Mouse (Mus musculus) midbrain, embryonic 14.5 days (tissue): ENCODE measurements around the gene Fyb. TPM values are rescaled to one million over a fixed set of nuclear protein-coding genes. Genes with fewer than 3 reads are reported as not detected.

ENCODE experiments used
- ATAC-seq: fragments of 200-750 bp; cut with Nextera tagmentation; 2 replicates; pipeline ENCODE4 v1.8.0; 2017; ENCODE audit warnings: moderate number of reproducible peaks, moderate library complexity; ENCODE audit not compliant: low FRiP score, low TSS enrichment
- DNase-seq: peaks from one replicate; pipeline ENCODE4 v3.0.0-alpha.2; 2015
- H3K27ac ChIP-seq: fragments of 300-500 bp; sonication (generic); replicated peaks from 2 replicates; pipeline ENCODE4 v1.5.1; 2014; ENCODE audit warnings: mild to moderate bottlenecking, low read depth, low read length, moderate library complexity
- H3K27me3 ChIP-seq: fragments of 300-500 bp; sonication (generic); 2 replicates; pipeline ENCODE4 v1.6.1; 2014; ENCODE audit warnings: low read length, control low read depth, mixed read lengths; ENCODE audit not compliant: control insufficient read depth, insufficient read depth
- H3K36me3 ChIP-seq: fragments of 300-500 bp; sonication (generic); 2 replicates; pipeline ENCODE4 v1.6.1; 2014; ENCODE audit warnings: low read length, control low read depth; ENCODE audit not compliant: control insufficient read depth, insufficient read depth
- H3K4me1 ChIP-seq: fragments of 300-500 bp; sonication (generic); 2 replicates; pipeline ENCODE4 v1.6.1; 2014; ENCODE audit warnings: mild to moderate bottlenecking, antibody characterized with exemption, low read length, control low read depth; ENCODE audit not compliant: control insufficient read depth, insufficient read depth
- H3K4me2 ChIP-seq: fragments of 300-500 bp; sonication (generic); 2 replicates; pipeline ENCODE4 v1.6.1; 2014; ENCODE audit warnings: mild to moderate bottlenecking, low read length, moderate library complexity
- H3K4me3 ChIP-seq: fragments of 300-500 bp; sonication (generic); replicated peaks from 2 replicates; pipeline ENCODE4 v1.5.1; 2014; ENCODE audit warnings: low read depth, low read length
- H3K9ac ChIP-seq: fragments of 300-500 bp; sonication (generic); replicated peaks from 2 replicates; pipeline ENCODE4 v1.6.1; 2014; ENCODE audit warnings: mild to moderate bottlenecking, low read length, moderate library complexity
- H3K9me3 ChIP-seq: fragments of 300-500 bp; sonication (generic); 2 replicates; pipeline ENCODE4 v1.6.1; 2016; ENCODE audit warnings: low read length, control low read depth, mixed read lengths; ENCODE audit not compliant: control insufficient read depth
- WGBS: fragments of 180-500 bp; shearing (Covaris S2); extraction: QIAGEN DNeasy Blood & Tissue Kit; methylation state at CpG from one replicate; pipeline ENCODE4 v1.1.7; 2014; 5-methylcytosine and 5-hydroxymethylcytosine counted together
- polyA plus RNA-seq: library from polyadenylated mRNA; unstranded; fragments of >200 nt; fragmentation: Nextera tagmentation; extraction: Ambion mirVana; gene quantifications from 2 replicates; pipeline ENCODE4 v1.2.1, GENCODE M21; 2014

Fyb gene
- polyA plus RNA-seq, 1 experiment from 2014 or later = 6.1 TPM

DNA sequence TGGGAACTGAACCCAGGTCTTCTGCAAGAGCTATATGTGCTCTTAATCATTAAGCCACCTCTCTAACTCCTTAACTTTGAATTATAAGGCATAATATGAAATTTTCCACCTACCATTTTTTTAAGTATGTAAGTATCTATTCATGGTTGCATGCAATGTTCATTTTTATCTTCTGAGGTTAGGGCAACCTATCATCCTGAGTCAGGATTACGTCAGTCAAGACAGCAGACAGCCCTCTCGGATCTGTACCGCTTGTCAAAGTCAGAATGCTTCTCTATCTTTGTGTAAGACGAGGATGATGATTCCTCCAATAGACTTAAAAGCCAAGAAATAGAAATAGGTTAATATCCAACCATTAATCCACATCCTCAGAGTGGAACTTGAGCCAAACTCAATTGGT, 33.6 kb downstream of the Fyb start:
- ATAC-seq = no peak
- Histone ChIP-seq H3K4me1 (no peaks in the 10 kb centered on the region), H3K27me3 (no peaks in the 10 kb centered on the region), H3K9ac (no peak overlapping the region), H3K36me3 (no peaks in the 10 kb centered on the region), H3K4me3 (no peak overlapping the region), H3K27ac (no peak overlapping the region), H3K4me2 (no peak overlapping the region), H3K9me3 (no peaks in the 10 kb centered on the region)
- no peak for DNase-seq
- 91% methylated on average over 4 of the region's 4 CpGs for WGBS

DNA sequence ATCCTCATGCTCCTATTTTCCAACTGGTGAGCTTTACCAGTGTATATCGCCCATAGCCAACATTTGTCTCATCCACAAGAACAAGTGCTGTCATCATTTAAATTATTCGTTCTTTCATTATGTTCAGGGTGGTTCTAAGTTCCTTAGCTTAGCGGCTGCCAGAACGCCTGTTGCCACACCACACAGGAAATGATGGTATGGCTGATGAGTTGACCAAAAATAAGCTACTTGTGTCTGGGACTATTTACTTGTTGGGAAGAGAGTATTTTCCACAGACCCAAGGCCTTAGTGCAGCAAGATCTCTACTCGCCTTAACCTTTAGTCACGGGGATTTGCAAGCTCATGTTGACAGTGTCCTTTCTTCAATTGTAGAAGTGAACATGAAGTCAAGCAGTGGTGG, 34.3 kb downstream of the Fyb start:
- DNase-seq (no peak), ATAC-seq (no peak)
- Histone ChIP-seq H3K9me3 (no peaks in the 10 kb centered on the region), H3K9ac (no peak overlapping the region), H3K36me3 (no peaks in the 10 kb centered on the region), H3K27ac (no peak overlapping the region), H3K4me2 (no peak overlapping the region), H3K4me3 (no peak overlapping the region), H3K4me1 (no peaks in the 10 kb centered on the region), H3K27me3 (no peaks in the 10 kb centered on the region)
- WGBS = 84% methylated on average over 6 of the region's 6 CpGs

DNA sequence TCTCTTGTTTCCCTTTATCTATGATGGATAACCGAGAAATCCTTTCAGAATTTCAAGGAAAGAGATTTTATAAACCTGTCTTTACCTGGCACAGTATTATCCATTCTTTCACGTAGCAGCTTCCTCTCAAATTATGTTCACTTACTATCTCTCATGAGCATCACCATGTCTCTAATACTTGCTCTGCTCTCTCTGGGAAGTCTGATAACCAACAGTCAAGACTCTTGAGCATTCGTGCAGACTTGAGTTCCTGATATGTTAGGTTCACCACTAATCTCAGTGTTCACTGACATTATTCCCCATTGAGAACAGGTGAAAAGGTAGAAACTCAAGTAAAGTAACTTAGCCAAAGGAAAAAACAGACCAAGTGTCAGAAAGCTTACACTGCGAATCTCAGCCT, 34.9 kb downstream of the Fyb start:
- Histone ChIP-seq H3K36me3 (no peaks in the 10 kb centered on the region), H3K9me3 (no peaks in the 10 kb centered on the region), H3K4me1 (no peaks in the 10 kb centered on the region), H3K4me3 (no peak overlapping the region), H3K9ac (no peak overlapping the region), H3K27ac (no peak overlapping the region), H3K4me2 (no peak overlapping the region), H3K27me3 (no peaks in the 10 kb centered on the region)
- 92% methylated on average over 4 of the region's 4 CpGs for WGBS
- no peak for DNase-seq
- no peak for ATAC-seq

DNA sequence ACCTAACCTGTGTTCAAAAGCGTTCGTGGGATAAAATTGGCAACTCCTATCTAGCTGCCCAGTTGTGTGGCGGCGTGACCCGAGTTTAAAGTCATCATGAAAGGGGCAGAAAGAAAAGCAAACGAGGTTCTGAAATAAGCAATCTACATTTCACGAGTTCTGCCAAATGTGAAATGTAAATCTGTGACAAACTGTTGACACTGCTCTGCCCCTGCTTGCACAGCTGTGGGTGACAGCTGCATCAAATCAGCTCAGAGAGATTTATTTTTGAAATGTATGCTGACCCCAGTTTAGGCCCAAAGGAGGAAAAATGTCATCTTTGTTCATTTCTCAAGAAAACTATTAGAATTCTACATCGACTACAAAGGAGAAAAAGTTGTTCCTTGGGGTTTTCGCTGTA, 36.5 kb downstream of the Fyb start:
- ATAC-seq (no peak), DNase-seq (no peak)
- no peak overlapping the region for H3K27ac ChIP-seq
- WGBS = 86% methylated on average over 9 of the region's 9 CpGs
- H3K36me3 ChIP-seq = no peaks in the 10 kb centered on the region
- H3K9me3 ChIP-seq = no peaks in the 10 kb centered on the region
- H3K4me3 ChIP-seq = no peak overlapping the region
- no peak overlapping the region for H3K9ac ChIP-seq
- H3K4me1 ChIP-seq = no peaks in the 10 kb centered on the region
- no peaks in the 10 kb centered on the region for H3K27me3 ChIP-seq
- H3K4me2 ChIP-seq = no peak overlapping the region

DNA sequence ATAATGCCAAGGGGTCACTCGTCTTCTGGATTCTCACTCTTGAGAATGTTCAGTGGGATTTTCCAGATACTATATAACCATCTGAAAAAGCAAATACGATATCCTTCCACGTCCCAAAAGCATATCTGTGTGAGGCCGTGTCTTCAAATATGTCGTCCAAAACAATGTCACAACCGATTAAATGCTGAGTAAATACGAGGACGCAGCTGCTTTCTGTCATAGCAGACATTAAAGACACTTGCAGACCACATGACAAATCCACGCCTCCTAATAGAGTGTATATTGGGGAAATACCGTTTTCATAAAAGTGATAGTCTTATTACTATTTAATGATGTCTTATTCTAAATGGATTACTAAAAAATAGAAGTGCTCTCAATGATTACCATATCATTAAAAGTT, 38.0 kb downstream of the Fyb start:
- ATAC-seq (no peak), DNase-seq (no peak)
- Histone ChIP-seq H3K9ac (no peak overlapping the region), H3K27ac (no peak overlapping the region), H3K4me1 (no peaks in the 10 kb centered on the region), H3K36me3 (no peaks in the 10 kb centered on the region), H3K4me3 (no peak overlapping the region), H3K4me2 (no peak overlapping the region), H3K27me3 (no peaks in the 10 kb centered on the region), H3K9me3 (no peaks in the 10 kb centered on the region)
- WGBS = 90% methylated on average over 10 of the region's 10 CpGs

DNA sequence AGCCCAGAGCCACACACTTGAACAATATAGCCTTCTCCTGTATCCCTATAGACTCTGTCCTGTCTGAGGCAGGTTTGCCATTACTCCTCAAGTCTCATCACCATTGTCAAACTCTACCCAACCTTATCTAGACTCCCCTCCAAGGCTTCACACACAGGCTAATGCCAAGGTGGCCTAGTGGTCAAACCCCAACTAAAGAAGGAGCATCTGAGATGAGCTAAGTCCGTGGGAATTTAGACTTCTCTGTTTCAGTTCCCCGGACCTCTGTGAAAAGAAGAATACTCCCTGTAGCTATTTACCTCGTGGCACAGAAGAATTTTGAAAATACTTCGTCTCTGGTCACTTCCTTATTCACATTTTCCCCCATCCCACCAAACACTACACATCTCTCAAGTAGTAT, 39.5 kb downstream of the Fyb start:
- Histone ChIP-seq H3K4me1 (no peaks in the 10 kb centered on the region), H3K9ac (no peak overlapping the region), H3K27ac (no peak overlapping the region), H3K27me3 (no peaks in the 10 kb centered on the region), H3K36me3 (no peaks in the 10 kb centered on the region), H3K9me3 (no peaks in the 10 kb centered on the region), H3K4me3 (no peak overlapping the region), H3K4me2 (no peak overlapping the region)
- DNase-seq (no peak), ATAC-seq (no peak)
- 89% methylated on average over 4 of the region's 4 CpGs for WGBS

DNA sequence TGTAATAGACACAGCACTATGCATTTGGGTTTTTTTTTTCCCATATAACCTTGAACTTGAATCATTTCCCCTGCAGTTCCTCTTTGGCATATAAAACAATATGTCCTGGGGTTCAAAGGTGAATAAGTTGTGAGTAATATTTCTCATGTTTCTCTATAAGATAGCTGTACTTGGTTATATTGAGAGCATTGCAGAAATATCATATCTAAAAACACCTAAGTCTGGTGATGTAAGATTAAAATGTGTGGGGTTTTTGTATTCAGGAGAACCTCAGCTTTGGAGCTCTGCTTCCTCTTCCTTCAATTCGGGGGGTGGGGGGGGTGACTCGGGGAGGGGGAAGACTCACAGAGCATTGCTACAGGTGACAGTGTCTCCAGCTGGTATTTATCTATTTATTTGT, 40.0 kb downstream of the Fyb start:
- no peaks in the 10 kb centered on the region for H3K4me1 ChIP-seq
- H3K27me3 ChIP-seq = no peaks in the 10 kb centered on the region
- H3K9me3 ChIP-seq = no peaks in the 10 kb centered on the region
- WGBS = 86% methylated on average over 2 of the region's 2 CpGs
- no peak overlapping the region for H3K9ac ChIP-seq
- H3K4me3 ChIP-seq = no peak overlapping the region
- ATAC-seq (no peak), DNase-seq (no peak)
- H3K4me2 ChIP-seq = no peak overlapping the region
- no peak overlapping the region for H3K27ac ChIP-seq
- H3K36me3 ChIP-seq = no peaks in the 10 kb centered on the region

DNA sequence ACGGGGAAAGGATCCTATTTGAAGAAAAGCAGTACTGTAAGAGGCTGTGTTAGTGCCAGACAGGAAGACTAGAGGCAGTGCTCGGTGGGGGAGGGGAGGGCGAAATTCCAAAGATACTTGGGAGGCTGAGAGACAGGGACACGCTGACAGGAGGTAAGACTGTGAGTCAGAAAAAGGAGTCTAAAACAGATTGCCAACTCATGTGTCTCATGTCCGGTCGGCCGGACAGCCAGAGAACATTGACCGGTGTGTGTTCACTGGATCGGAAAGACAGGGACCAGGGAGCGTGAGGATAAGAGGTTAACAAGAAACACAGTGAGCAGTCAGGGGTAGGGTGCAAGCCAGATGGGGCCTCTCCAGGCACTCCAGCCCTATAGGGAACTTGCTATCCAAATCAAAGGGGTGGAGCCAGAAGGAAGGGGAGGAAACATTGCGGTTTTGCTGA, 42.3 kb downstream of the Fyb start:
- Histone ChIP-seq H3K4me2 (peak overlapping the region; percentile 33), H3K27me3 (no peaks in the 10 kb centered on the region), H3K4me1 (no peaks in the 10 kb centered on the region), H3K9me3 (no peaks in the 10 kb centered on the region), H3K4me3 (no peak overlapping the region), H3K36me3 (no peaks in the 10 kb centered on the region), H3K27ac (no peak overlapping the region), H3K9ac (no peak overlapping the region)
- DNase-seq = peak; percentile 35
- whole genome bisulfite sequencing = 35% methylated on average over 11 of the region's 11 CpGs
- ATAC-seq = 0 out of 2 replicates have a peak, but pooled peaks have one; percentile 22

DNA sequence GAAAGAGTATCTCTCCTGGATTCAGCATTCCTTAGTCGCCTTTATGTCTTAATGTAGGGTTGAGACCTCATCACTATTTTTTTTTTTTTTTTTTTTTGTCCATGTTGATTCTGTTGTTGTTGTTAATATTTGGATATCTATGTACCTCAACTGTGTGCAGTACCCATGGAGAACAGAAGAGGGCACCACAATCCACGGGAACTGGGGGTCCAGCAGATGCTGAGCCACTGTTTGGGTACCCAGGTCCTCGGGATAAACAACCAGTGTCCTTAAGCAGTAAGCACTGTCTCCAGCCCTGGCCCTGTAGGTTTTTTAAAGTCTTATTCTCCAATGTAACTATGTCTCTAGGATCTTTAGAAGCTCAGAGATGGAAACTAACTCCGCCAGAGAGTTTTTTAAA, 43.2 kb downstream of the Fyb start:
- WGBS = 91% methylated on average over 4 of the region's 4 CpGs
- H3K9ac ChIP-seq = no peak overlapping the region
- no peaks in the 10 kb centered on the region for H3K9me3 ChIP-seq
- H3K4me3 ChIP-seq = no peak overlapping the region
- H3K27me3 ChIP-seq = no peaks in the 10 kb centered on the region
- H3K4me1 ChIP-seq = no peaks in the 10 kb centered on the region
- no peak for ATAC-seq
- no peaks in the 10 kb centered on the region for H3K36me3 ChIP-seq
- DNase-seq = no peak
- no peak overlapping the region for H3K27ac ChIP-seq
- H3K4me2 ChIP-seq = no peak overlapping the region
